Mouse (Mus musculus) hindbrain, embryonic 12.5 days (tissue): ENCODE measurements at regions not wholly inside any gene's neighbourhood (a gene's known extent, or its start where the extent isn't known, plus 50 kb on each side); places are given as distances from the start of the nearest gene placed in this dataset.

Source experiments
- ATAC-seq: fragments of 200-750 bp; cut with Nextera tagmentation; 2 replicates; pipeline ENCODE4 v1.8.0; 2017; ENCODE audit warnings: moderate TSS enrichment; ENCODE audit not compliant: low FRiP score
- H3K27ac ChIP-seq: fragments of 300-500 bp; sonication (generic); 2 replicates; pipeline ENCODE4 v1.5.1; 2016; ENCODE audit warnings: mild to moderate bottlenecking
- H3K27me3 ChIP-seq: fragments of 300-500 bp; sonication (generic); 2 replicates; pipeline ENCODE4 v1.6.1; 2016; ENCODE audit warnings: mild to moderate bottlenecking
- H3K36me3 ChIP-seq: fragments of 300-500 bp; sonication (generic); 2 replicates; pipeline ENCODE4 v1.6.1; 2016; ENCODE audit warnings: mild to moderate bottlenecking
- H3K4me1 ChIP-seq: fragments of 300-500 bp; sonication (generic); 2 replicates; pipeline ENCODE4 v1.6.1; 2016
- H3K4me2 ChIP-seq: fragments of 300-500 bp; sonication (generic); replicated peaks from 2 replicates; pipeline ENCODE4 v1.6.1; 2016; ENCODE audit warnings: mild to moderate bottlenecking
- H3K4me3 ChIP-seq: fragments of 300-500 bp; sonication (generic); 2 replicates; pipeline ENCODE4 v1.5.1; 2016; ENCODE audit warnings: mild to moderate bottlenecking
- H3K9ac ChIP-seq: fragments of 300-500 bp; sonication (generic); 2 replicates; pipeline ENCODE4 v1.6.1; 2016; ENCODE audit warnings: mild to moderate bottlenecking, moderate library complexity
- H3K9me3 ChIP-seq: fragments of 300-500 bp; sonication (generic); replicated peaks from 2 replicates; pipeline ENCODE4 v1.6.1; 2016; ENCODE audit warnings: mild to moderate bottlenecking
- WGBS: fragments of 180-500 bp; shearing (Covaris S2); methylation state at CpG from one replicate; pipeline ENCODE4 v1.1.7; 2016; 5-methylcytosine and 5-hydroxymethylcytosine counted together

- no peak overlapping the region for H3K9ac ChIP-seq
- H3K36me3 ChIP-seq: no peaks in the 10 kb centered on the region
- H3K4me1 ChIP-seq: no peaks in the 10 kb centered on the region
- no peak overlapping the region for H3K27ac ChIP-seq
- H3K4me3 ChIP-seq: no peak overlapping the region
- H3K9me3 ChIP-seq: no peaks in the 10 kb centered on the region
- WGBS: 72% methylated on average over 4 of the region's 4 CpGs
- no peak overlapping the region for H3K4me2 ChIP-seq
- ATAC-seq: no peak
- H3K27me3 ChIP-seq: no peaks in the 10 kb centered on the region
Measured at GRCm38 (mm10) chr12:94217906-94218305, 1474.1 kb upstream of the Flrt2 start.

GRCm38 (mm10) chr12:94229894-94230293 lies 1462.1 kb upstream of the Flrt2 start:
- Histone ChIP-seq H3K9me3 (no peaks in the 10 kb centered on the region), H3K27ac (no peak overlapping the region), H3K36me3 (no peaks in the 10 kb centered on the region), H3K27me3 (no peaks in the 10 kb centered on the region), H3K4me3 (no peak overlapping the region), H3K4me2 (no peak overlapping the region), H3K4me1 (no peaks in the 10 kb centered on the region), H3K9ac (no peak overlapping the region)
- WGBS: 88% methylated on average over 4 of the region's 4 CpGs
- no peak for ATAC-seq

GRCm38 (mm10) chr12:94245366-94245765 lies 1446.7 kb upstream of the Flrt2 start:
- no peak for ATAC-seq
- 61% methylated on average over 2 of the region's 2 CpGs for WGBS
- no peak overlapping the region for H3K9ac ChIP-seq
- no peak overlapping the region for H3K27ac ChIP-seq
- no peaks in the 10 kb centered on the region for H3K36me3 ChIP-seq
- H3K9me3 ChIP-seq: no peaks in the 10 kb centered on the region
- H3K27me3 ChIP-seq: no peaks in the 10 kb centered on the region
- no peak overlapping the region for H3K4me3 ChIP-seq
- H3K4me2 ChIP-seq: no peak overlapping the region
- H3K4me1 ChIP-seq: no peaks in the 10 kb centered on the region

GRCm38 (mm10) chr12:94247362-94247761 lies 1444.7 kb upstream of the Flrt2 start:
- no peaks in the 10 kb centered on the region for H3K36me3 ChIP-seq
- H3K27ac ChIP-seq: no peak overlapping the region
- no peaks in the 10 kb centered on the region for H3K9me3 ChIP-seq
- no peak for ATAC-seq
- no peak overlapping the region for H3K4me2 ChIP-seq
- no peak overlapping the region for H3K9ac ChIP-seq
- no peaks in the 10 kb centered on the region for H3K4me1 ChIP-seq
- no peaks in the 10 kb centered on the region for H3K27me3 ChIP-seq
- no peak overlapping the region for H3K4me3 ChIP-seq

GRCm38 (mm10) chr12:94252957-94253633 lies 1438.9 kb upstream of the Flrt2 start:
- Histone ChIP-seq H3K4me1 (no peaks in the 10 kb centered on the region), H3K4me3 (no peak overlapping the region), H3K27me3 (no peaks in the 10 kb centered on the region), H3K36me3 (no peaks in the 10 kb centered on the region), H3K4me2 (no peak overlapping the region), H3K9me3 (no peaks in the 10 kb centered on the region), H3K27ac (no peak overlapping the region), H3K9ac (no peak overlapping the region)
- whole genome bisulfite sequencing: 57% methylated on average over 8 of the region's 8 CpGs
- no peak for ATAC-seq

- Histone ChIP-seq H3K27me3 (no peaks in the 10 kb centered on the region), H3K4me1 (no peaks in the 10 kb centered on the region), H3K36me3 (no peaks in the 10 kb centered on the region), H3K9me3 (no peaks in the 10 kb centered on the region), H3K4me3 (no peak overlapping the region), H3K9ac (no peak overlapping the region), H3K4me2 (no peak overlapping the region), H3K27ac (no peak overlapping the region)
- WGBS: 71% methylated on average over 2 of the region's 2 CpGs
- ATAC-seq: no peak
Measured at GRCm38 (mm10) chr12:94280946-94281345, 1411.1 kb upstream of the Flrt2 start.

- H3K27ac ChIP-seq: no peak overlapping the region
- H3K4me1 ChIP-seq: no peaks in the 10 kb centered on the region
- WGBS: 77% methylated on average over 3 of the region's 3 CpGs
- no peak overlapping the region for H3K4me3 ChIP-seq
- no peak for ATAC-seq
- no peak overlapping the region for H3K4me2 ChIP-seq
- no peaks in the 10 kb centered on the region for H3K36me3 ChIP-seq
- no peaks in the 10 kb centered on the region for H3K27me3 ChIP-seq
- H3K9me3 ChIP-seq: no peaks in the 10 kb centered on the region
- H3K9ac ChIP-seq: no peak overlapping the region
Measured at GRCm38 (mm10) chr12:94282931-94283330, 1409.1 kb upstream of the Flrt2 start.

GRCm38 (mm10) chr12:94283572-94283971 lies 1408.5 kb upstream of the Flrt2 start:
- H3K4me3 ChIP-seq: no peak overlapping the region
- H3K4me2 ChIP-seq: no peak overlapping the region
- no peak overlapping the region for H3K9ac ChIP-seq
- no peaks in the 10 kb centered on the region for H3K4me1 ChIP-seq
- H3K27ac ChIP-seq: no peak overlapping the region
- H3K36me3 ChIP-seq: no peaks in the 10 kb centered on the region
- ATAC-seq: no peak
- H3K27me3 ChIP-seq: no peaks in the 10 kb centered on the region
- no peaks in the 10 kb centered on the region for H3K9me3 ChIP-seq
- 86% methylated on average over 3 of the region's 3 CpGs for WGBS

GRCm38 (mm10) chr12:94297864-94298263 lies 1394.2 kb upstream of the Flrt2 start:
- Histone ChIP-seq H3K4me1 (no peaks in the 10 kb centered on the region), H3K36me3 (no peaks in the 10 kb centered on the region), H3K4me2 (no peak overlapping the region), H3K27me3 (no peaks in the 10 kb centered on the region), H3K27ac (no peak overlapping the region), H3K9me3 (no peaks in the 10 kb centered on the region), H3K4me3 (no peak overlapping the region), H3K9ac (no peak overlapping the region)
- ATAC-seq: no peak
- 90% methylated on average over 5 of the region's 5 CpGs for WGBS

GRCm38 (mm10) chr12:94332351-94332750 lies 1359.7 kb upstream of the Flrt2 start:
- Histone ChIP-seq H3K27ac (no peak overlapping the region), H3K4me3 (no peak overlapping the region), H3K9ac (no peak overlapping the region), H3K4me2 (no peak overlapping the region), H3K27me3 (no peaks in the 10 kb centered on the region), H3K4me1 (no peaks in the 10 kb centered on the region), H3K9me3 (no peaks in the 10 kb centered on the region), H3K36me3 (no peaks in the 10 kb centered on the region)
- no peak for ATAC-seq
- WGBS: 64% methylated on average over 5 of the region's 5 CpGs

GRCm38 (mm10) chr12:94334671-94335070 lies 1357.4 kb upstream of the Flrt2 start:
- no peaks in the 10 kb centered on the region for H3K4me1 ChIP-seq
- H3K9me3 ChIP-seq: no peaks in the 10 kb centered on the region
- no peak overlapping the region for H3K27ac ChIP-seq
- H3K36me3 ChIP-seq: no peaks in the 10 kb centered on the region
- no peak overlapping the region for H3K4me2 ChIP-seq
- H3K27me3 ChIP-seq: no peaks in the 10 kb centered on the region
- H3K4me3 ChIP-seq: no peak overlapping the region
- no peak overlapping the region for H3K9ac ChIP-seq
- 87% methylated on average over 3 of the region's 3 CpGs for WGBS
- ATAC-seq: no peak

- Histone ChIP-seq H3K36me3 (no peaks in the 10 kb centered on the region), H3K4me2 (no peak overlapping the region), H3K9ac (no peak overlapping the region), H3K4me1 (no peaks in the 10 kb centered on the region), H3K4me3 (no peak overlapping the region), H3K9me3 (no peaks in the 10 kb centered on the region), H3K27ac (no peak overlapping the region), H3K27me3 (no peaks in the 10 kb centered on the region)
- no peak for ATAC-seq
- WGBS: 47% methylated on average over 7 of the region's 7 CpGs
Measured at GRCm38 (mm10) chr12:94349623-94350156, 1342.3 kb upstream of the Flrt2 start.

GRCm38 (mm10) chr12:94364269-94364668 lies 1327.8 kb upstream of the Flrt2 start:
- no peaks in the 10 kb centered on the region for H3K4me1 ChIP-seq
- no peaks in the 10 kb centered on the region for H3K36me3 ChIP-seq
- no peak for ATAC-seq
- H3K4me2 ChIP-seq: no peak overlapping the region
- WGBS: 65% methylated on average over 6 of the region's 6 CpGs
- H3K9me3 ChIP-seq: no peaks in the 10 kb centered on the region
- H3K4me3 ChIP-seq: no peak overlapping the region
- no peaks in the 10 kb centered on the region for H3K27me3 ChIP-seq
- H3K9ac ChIP-seq: no peak overlapping the region
- no peak overlapping the region for H3K27ac ChIP-seq
